Mouse (Mus musculus) limb, embryonic 12.5 days (tissue): Measurements from ENCODE around the gene Fxyd5. TPM values are rescaled to one million over a fixed set of nuclear protein-coding genes. Genes with fewer than 3 reads are reported as not detected.

Experiments used
- ATAC-seq: fragments of 200-750 bp; cut with Nextera tagmentation; 2 replicates; pipeline ENCODE4 v1.8.0; 2017; ENCODE audit warnings: low read depth, moderate TSS enrichment; ENCODE audit not compliant: insufficient number of reproducible peaks, insufficient read depth, low FRiP score, low TSS enrichment
- H3K27ac ChIP-seq: fragments of 300-500 bp; sonication (generic); 2 replicates; pipeline ENCODE4 v1.5.1; 2016; ENCODE audit warnings: mild to moderate bottlenecking, moderate library complexity
- H3K27me3 ChIP-seq: fragments of 300-500 bp; sonication (generic); 2 replicates; pipeline ENCODE4 v1.6.1; 2016; ENCODE audit warnings: mild to moderate bottlenecking, moderate library complexity
- H3K36me3 ChIP-seq: fragments of 300-500 bp; sonication (generic); 2 replicates; pipeline ENCODE4 v1.6.1; 2016; ENCODE audit warnings: mild to moderate bottlenecking, moderate library complexity
- H3K4me1 ChIP-seq: fragments of 300-500 bp; sonication (generic); replicated peaks from 2 replicates; pipeline ENCODE4 v1.6.1; 2016
- H3K4me2 ChIP-seq: fragments of 300-500 bp; sonication (generic); 2 replicates; pipeline ENCODE4 v1.6.1; 2016; ENCODE audit warnings: mild to moderate bottlenecking, moderate library complexity
- H3K4me3 ChIP-seq: fragments of 300-500 bp; sonication (generic); replicated peaks from 2 replicates; pipeline ENCODE4 v1.5.1; 2016; ENCODE audit warnings: mild to moderate bottlenecking
- H3K9ac ChIP-seq: fragments of 300-500 bp; sonication (generic); replicated peaks from 2 replicates; pipeline ENCODE4 v1.6.1; 2016; ENCODE audit warnings: mild to moderate bottlenecking, moderate library complexity
- H3K9me3 ChIP-seq: fragments of 300-500 bp; sonication (generic); 2 replicates; pipeline ENCODE4 v1.6.1; 2016; ENCODE audit warnings: mild to moderate bottlenecking, moderate library complexity
- WGBS: fragments of 180-500 bp; shearing (Covaris S2); methylation state at CpG from one replicate; pipeline ENCODE4 v1.1.7; 2016; 5-methylcytosine and 5-hydroxymethylcytosine counted together
- polyA plus RNA-seq: library from polyadenylated mRNA; unstranded; fragments of >200 nt; fragmentation: Nextera tagmentation; extraction: Ambion mirVana; gene quantifications from 2 replicates; pipeline ENCODE4 v1.2.1, GENCODE M21; 2016

Gene Fxyd5
- polyA plus RNA-seq, 1 experiment from 2014 or later = 10.3 TPM

GRCm38 (mm10) chr7:31052636-31053434 is 10.6 kb upstream of the Fxyd5 start:
- H3K9me3 ChIP-seq = no peaks in the 10 kb centered on the region
- H3K27ac ChIP-seq = no peak overlapping the region
- no peaks in the 10 kb centered on the region for H3K36me3 ChIP-seq
- H3K9ac ChIP-seq = 0 out of 2 replicates have a peak overlapping the region, but pooled peaks have one; percentile 12
- peaks cover 64% of the 10 kb centered on the region for H3K4me1 ChIP-seq
- H3K4me2 ChIP-seq = peak overlapping the region; percentile 52
- peak overlapping the region; percentile 28 for H3K4me3 ChIP-seq
- H3K27me3 ChIP-seq = peaks cover 71% of the 10 kb centered on the region
- WGBS = 2% methylated on average over 34 of the region's 34 CpGs
- ATAC-seq = no peak

GRCm38 (mm10) chr7:31052251-31052635 is 10.0 kb upstream of the Fxyd5 start:
- Histone ChIP-seq H3K27me3 (peaks cover 76% of the 10 kb centered on the region), H3K27ac (no peak overlapping the region), H3K9me3 (no peaks in the 10 kb centered on the region), H3K36me3 (no peaks in the 10 kb centered on the region), H3K4me2 (peak overlapping the region; percentile 52), H3K4me1 (peaks cover 64% of the 10 kb centered on the region), H3K4me3 (peak overlapping the region; percentile 28), H3K9ac (0 out of 2 replicates have a peak overlapping the region, but pooled peaks have one; percentile 12)
- WGBS = 2% methylated on average over 22 of the region's 22 CpGs
- no peak for ATAC-seq

- WGBS = under 1% methylated on average over 24 of the region's 28 CpGs
- Histone ChIP-seq H3K4me3 (peak within 1 kb of the TSS; percentile 28), H3K36me3 (no peaks in the 10 kb centered on the region), H3K27me3 (peaks cover 76% of the 10 kb centered on the region), H3K27ac (no peak within 1 kb of the TSS), H3K9me3 (no peaks in the 10 kb centered on the region), H3K9ac (peak within 1 kb of the TSS; percentile 45), H3K4me2 (peak within 1 kb of the TSS; percentile 52), H3K4me1 (peaks cover 64% of the 10 kb centered on the region)
- ATAC-seq = no peak
These were observed 9.2 kb upstream of the Fxyd5 start, which contains the start of gene Fxyd7 for GRCm38 (mm10) chr7:31051321-31052021. Gene Fxyd7 (minus strand): TSS chr7:31051467.

GRCm38 (mm10) chr7:31050921-31051320 is 8.6 kb upstream of the Fxyd5 start:
- H3K9me3 ChIP-seq = no peaks in the 10 kb centered on the region
- ATAC-seq = no peak
- peaks cover 79% of the 10 kb centered on the region for H3K27me3 ChIP-seq
- H3K36me3 ChIP-seq = no peaks in the 10 kb centered on the region
- H3K4me2 ChIP-seq = peak overlapping the region; percentile 52
- H3K9ac ChIP-seq = 0 out of 2 replicates have a peak overlapping the region, but pooled peaks have one; percentile 27
- peaks cover 64% of the 10 kb centered on the region for H3K4me1 ChIP-seq
- no peak overlapping the region for H3K27ac ChIP-seq
- 2% methylated on average over 9 of the region's 9 CpGs for WGBS
- H3K4me3 ChIP-seq = peak overlapping the region; percentile 28

- Histone ChIP-seq H3K4me1 (peaks cover 63% of the 10 kb centered on the region), H3K36me3 (no peaks in the 10 kb centered on the region)
These were observed 8.2 kb upstream of the Fxyd5 start for GRCm38 (mm10) chr7:31050487-31050886.

GRCm38 (mm10) chr7:31049846-31050281 is 7.6 kb upstream of the Fxyd5 start:
- peaks cover 87% of the 10 kb centered on the region for H3K27me3 ChIP-seq
- ATAC-seq = peak; percentile 4; the same call in 1 of the 2 replicates
- no peaks in the 10 kb centered on the region for H3K36me3 ChIP-seq
- peak overlapping the region; percentile 28 for H3K4me3 ChIP-seq
- 4% methylated on average over 11 of the region's 15 CpGs for WGBS
- peak overlapping the region; percentile 45 for H3K9ac ChIP-seq
- H3K4me1 ChIP-seq = peaks cover 56% of the 10 kb centered on the region
- H3K9me3 ChIP-seq = no peaks in the 10 kb centered on the region
- no peak overlapping the region for H3K27ac ChIP-seq
- H3K4me2 ChIP-seq = peak overlapping the region; percentile 52

More at GRCm38 (mm10) chr7:31050487-31050886, 8.2 kb upstream of the Fxyd5 start:
- Histone ChIP-seq H3K9ac (peak overlapping the region; percentile 45), H3K27me3 (peaks cover 82% of the 10 kb centered on the region), H3K9me3 (no peaks in the 10 kb centered on the region), H3K27ac (no peak overlapping the region), H3K4me2 (peak overlapping the region; percentile 52), H3K4me3 (peak overlapping the region; percentile 28)
- no peak for ATAC-seq
- 10% methylated on average over 6 of the region's 6 CpGs for WGBS

GRCm38 (mm10) chr7:31049135-31049845 is 7.0 kb upstream of the Fxyd5 start:
- WGBS = 20% methylated on average over 5 of the region's 5 CpGs
- H3K4me1 ChIP-seq = peaks cover 51% of the 10 kb centered on the region
- ATAC-seq = no peak
- no peaks in the 10 kb centered on the region for H3K9me3 ChIP-seq
- H3K9ac ChIP-seq = no peak overlapping the region
- H3K4me3 ChIP-seq = peak overlapping the region; percentile 28
- H3K27me3 ChIP-seq = peaks cover 87% of the 10 kb centered on the region
- no peaks in the 10 kb centered on the region for H3K36me3 ChIP-seq
- no peak overlapping the region for H3K27ac ChIP-seq
- peak overlapping the region; percentile 52 for H3K4me2 ChIP-seq

GRCm38 (mm10) chr7:31041662-31042315 is 492 bp downstream of the Fxyd5 start:
- Histone ChIP-seq H3K27ac (no peak overlapping the region), H3K4me3 (peak overlapping the region; percentile 32), H3K27me3 (peaks cover 63% of the 10 kb centered on the region), H3K9me3 (no peaks in the 10 kb centered on the region), H3K4me2 (peak overlapping the region; percentile 57), H3K9ac (peak overlapping the region; percentile 42; the same call in 1 of the 2 replicates), H3K4me1 (peaks cover 14% of the 10 kb centered on the region), H3K36me3 (no peaks in the 10 kb centered on the region)
- 3% methylated on average over 28 of the region's 28 CpGs for WGBS
- no peak for ATAC-seq

- 35% methylated on average over 8 of the region's 8 CpGs for WGBS
- Histone ChIP-seq H3K27me3 (peaks cover 61% of the 10 kb centered on the region), H3K36me3 (no peaks in the 10 kb centered on the region), H3K4me3 (peak overlapping the region; percentile 32; the same call in 1 of the 2 replicates), H3K4me2 (0 out of 2 replicates have a peak overlapping the region, but pooled peaks have one; percentile 57), H3K4me1 (peaks cover 14% of the 10 kb centered on the region), H3K27ac (no peak overlapping the region), H3K9me3 (no peaks in the 10 kb centered on the region), H3K9ac (no peak overlapping the region)
- no peak for ATAC-seq
These were observed 1.3 kb downstream of the Fxyd5 start for GRCm38 (mm10) chr7:31041023-31041407.

GRCm38 (mm10) chr7:31040281-31041022 is 1.8 kb downstream of the Fxyd5 start:
- ATAC-seq = no peak

More at GRCm38 (mm10) chr7:31040281-31041022, 1.8 kb downstream of the Fxyd5 start:
- no peaks in the 10 kb centered on the region for H3K9me3 ChIP-seq
- H3K36me3 ChIP-seq = no peaks in the 10 kb centered on the region
- peaks cover 14% of the 10 kb centered on the region for H3K4me1 ChIP-seq
- no peak overlapping the region for H3K4me3 ChIP-seq
- H3K4me2 ChIP-seq = no peak overlapping the region
- H3K9ac ChIP-seq = no peak overlapping the region
- peaks cover 57% of the 10 kb centered on the region for H3K27me3 ChIP-seq
- WGBS = 78% methylated on average over 12 of the region's 12 CpGs
- no peak overlapping the region for H3K27ac ChIP-seq
